Mouse (Mus musculus) forebrain, embryonic 14.5 days (tissue): Measurements from ENCODE around the gene Gbx1. TPM values are rescaled to one million over a fixed set of nuclear protein-coding genes. Genes with fewer than 3 reads are reported as not detected.

Experiments
- ATAC-seq: fragments of 200-750 bp; cut with Nextera tagmentation; 2 replicates; pipeline ENCODE4 v1.8.0; 2017; ENCODE audit warnings: mild to moderate bottlenecking, moderate library complexity
- DNase-seq: peaks from one replicate; pipeline ENCODE4 v3.0.0-alpha.2; 2015; ENCODE audit warnings: low spot score
- H3K27ac ChIP-seq: fragments of 300-500 bp; sonication (generic); 2 replicates; pipeline ENCODE4 v1.5.1; 2014; ENCODE audit warnings: low read depth, mild to moderate bottlenecking, control low read depth, low read length, moderate library complexity
- H3K27me3 ChIP-seq: fragments of 300-500 bp; sonication (generic); replicated peaks from 2 replicates; pipeline ENCODE4 v1.6.1; 2014; ENCODE audit warnings: low read length, control low read depth, mixed read lengths; ENCODE audit not compliant: control insufficient read depth, insufficient read depth
- H3K36me3 ChIP-seq: fragments of 300-500 bp; sonication (generic); 2 replicates; pipeline ENCODE4 v1.6.1; 2014; ENCODE audit warnings: low read length, control low read depth; ENCODE audit not compliant: control insufficient read depth, insufficient read depth
- H3K4me1 ChIP-seq: fragments of 300-500 bp; sonication (generic); 2 replicates; pipeline ENCODE4 v1.6.1; 2014; ENCODE audit warnings: antibody characterized with exemption, low read length, control low read depth; ENCODE audit not compliant: control insufficient read depth, insufficient read depth
- H3K4me2 ChIP-seq: fragments of 300-500 bp; sonication (generic); 2 replicates; pipeline ENCODE4 v1.6.1; 2014; ENCODE audit warnings: mild to moderate bottlenecking, control low read depth, low read length
- H3K4me3 ChIP-seq: fragments of 300-500 bp; sonication (generic); 2 replicates; pipeline ENCODE4 v1.5.1; 2014; ENCODE audit warnings: low read depth, low read length, control low read depth
- H3K9ac ChIP-seq: fragments of 300-500 bp; sonication (generic); 2 replicates; pipeline ENCODE4 v1.6.1; 2014; ENCODE audit warnings: mild to moderate bottlenecking, low read length, control low read depth, moderate library complexity
- H3K9me3 ChIP-seq: fragments of 300-500 bp; sonication (generic); replicated peaks from 2 replicates; pipeline ENCODE4 v1.6.1; 2016; ENCODE audit warnings: low read length, control low read depth, mixed read lengths; ENCODE audit not compliant: control insufficient read depth
- WGBS: fragments of 180-500 bp; shearing (Covaris S2); extraction: QIAGEN DNeasy Blood & Tissue Kit; methylation state at CpG from one replicate; pipeline ENCODE4 v1.1.7; 2014; 5-methylcytosine and 5-hydroxymethylcytosine counted together
- polyA plus RNA-seq: library from polyadenylated mRNA; unstranded; fragments of >200 nt; fragmentation: Nextera tagmentation; extraction: Ambion mirVana; gene quantifications from 2 replicates; pipeline ENCODE4 v1.2.1, GENCODE M21; 2014

Gbx1 gene
- polyA plus RNA-seq, 1 experiment from 2014 or later: 0.51 TPM

DNA sequence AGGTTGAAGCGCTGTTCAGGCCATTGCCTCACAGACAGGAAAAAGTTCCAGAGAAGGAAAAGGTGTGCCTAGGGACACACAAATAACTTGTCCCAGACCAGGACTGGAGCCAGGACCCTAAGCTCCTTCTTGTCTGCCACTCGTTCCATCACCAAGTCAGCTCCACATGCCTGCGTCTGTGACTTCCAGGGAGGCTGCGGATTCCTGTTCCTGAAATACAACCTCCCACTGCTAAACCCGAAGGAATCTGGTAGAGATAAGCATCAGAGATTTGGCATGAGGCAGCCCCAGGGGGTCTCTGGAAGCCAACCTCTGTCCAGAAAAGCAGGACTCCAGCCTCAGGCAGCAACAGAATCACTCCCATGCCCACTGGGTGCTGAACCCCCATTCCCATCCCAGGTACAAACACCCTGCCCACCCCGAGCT, 14.2 kb upstream of the Gbx1 start:
- no peaks in the 10 kb centered on the region for H3K9me3 ChIP-seq
- DNase-seq: no peak
- no peak overlapping the region for H3K4me3 ChIP-seq
- H3K27me3 ChIP-seq: no peaks in the 10 kb centered on the region
- no peak overlapping the region for H3K4me2 ChIP-seq
- WGBS: 39% methylated on average over 6 of the region's 6 CpGs
- H3K27ac ChIP-seq: no peak overlapping the region
- no peaks in the 10 kb centered on the region for H3K36me3 ChIP-seq
- no peak for ATAC-seq
- H3K4me1 ChIP-seq: peaks cover 4% of the 10 kb centered on the region; the same call in 1 of the 2 replicates
- H3K9ac ChIP-seq: no peak overlapping the region

DNA sequence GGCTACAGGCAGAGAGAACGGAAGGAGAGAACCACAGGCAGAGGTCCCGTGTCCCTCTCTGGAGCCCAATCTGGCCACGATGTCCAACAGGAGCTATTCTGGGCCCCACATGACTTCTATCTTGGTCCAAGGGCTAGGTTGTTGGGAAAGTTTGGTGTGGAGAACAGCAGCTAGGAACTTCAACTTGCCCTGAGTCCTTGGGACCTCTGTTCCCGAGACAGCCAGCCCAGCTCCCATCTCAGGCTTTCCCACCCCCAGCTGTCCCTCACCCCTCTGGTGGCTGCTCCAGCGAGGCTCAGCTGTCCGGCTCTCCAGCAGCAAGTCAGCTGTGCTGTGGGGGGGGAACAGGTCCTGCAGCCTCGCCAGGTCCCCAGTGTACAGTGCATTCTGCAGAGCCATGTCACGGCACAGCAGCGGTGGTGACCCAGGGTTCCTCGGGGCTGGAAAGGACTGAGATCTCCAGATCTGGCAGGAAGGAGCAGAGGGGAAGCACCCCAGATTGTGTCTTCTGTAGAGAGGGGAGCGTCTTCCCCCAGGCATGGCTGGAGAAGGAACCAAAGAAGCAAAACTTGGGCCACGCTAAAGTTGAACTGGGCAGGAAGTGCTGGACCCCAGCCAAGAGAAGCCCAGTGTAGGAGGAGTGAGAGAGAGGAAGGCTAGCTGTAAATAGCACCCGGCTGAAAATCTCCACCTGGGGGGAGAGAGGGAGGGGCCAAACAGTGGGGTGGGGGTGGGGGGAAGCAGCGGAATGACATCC, 13.6 kb upstream of the Gbx1 start, which contains the start of gene Asb10:
Asb10 (minus strand) TSS at position 592 of the 757 bp plus-strand sequence.
- no peaks in the 10 kb centered on the region for H3K27me3 ChIP-seq
- ATAC-seq (no peak), DNase-seq (no peak)
- H3K4me2 ChIP-seq: no peak within 1 kb of the TSS
- H3K9ac ChIP-seq: no peak within 1 kb of the TSS
- 53% methylated on average over 14 of the region's 14 CpGs for WGBS
- H3K9me3 ChIP-seq: no peaks in the 10 kb centered on the region
- no peaks in the 10 kb centered on the region for H3K36me3 ChIP-seq
- H3K4me1 ChIP-seq: peaks cover 4% of the 10 kb centered on the region; the same call in 1 of the 2 replicates
- H3K27ac ChIP-seq: no peak within 1 kb of the TSS
- no peak within 1 kb of the TSS for H3K4me3 ChIP-seq

DNA sequence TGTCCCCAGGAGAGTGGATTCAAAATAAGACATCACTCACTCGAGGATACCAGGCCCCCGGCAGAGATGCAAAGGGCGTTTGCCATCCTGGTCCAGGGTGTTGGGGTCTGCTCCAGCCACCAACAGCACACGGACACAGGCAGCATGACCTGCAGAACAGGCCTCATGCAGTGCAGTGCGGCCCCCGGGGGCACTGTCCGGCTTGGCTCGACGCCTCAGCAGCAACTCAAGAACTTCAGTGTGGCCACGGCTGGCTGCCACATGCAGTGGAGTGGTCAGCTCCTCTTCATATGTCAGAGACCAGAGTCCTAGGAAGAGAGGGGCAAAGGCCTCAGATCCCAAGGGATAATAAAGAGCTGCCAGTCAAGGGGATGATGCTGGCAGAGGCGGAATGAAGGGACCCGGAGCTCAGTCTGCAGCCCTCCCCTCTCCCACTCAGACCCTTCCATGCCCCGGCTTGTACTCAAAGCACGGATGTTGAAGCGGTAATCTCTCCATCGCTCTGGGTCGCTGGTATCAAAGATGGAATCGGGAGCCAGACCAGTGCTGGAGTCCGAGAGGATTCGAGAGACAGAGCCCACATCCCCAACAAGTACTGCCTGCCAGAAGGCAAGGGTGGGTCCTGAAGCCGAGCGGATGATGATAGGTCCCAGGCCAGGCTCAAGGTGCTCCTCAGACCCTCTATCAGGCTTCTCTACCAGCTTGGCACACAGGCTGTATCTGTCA, 12.7 kb upstream of the Gbx1 start:
- Histone ChIP-seq H3K27ac (no peak overlapping the region), H3K9me3 (no peaks in the 10 kb centered on the region), H3K4me1 (peaks cover 4% of the 10 kb centered on the region; the same call in 1 of the 2 replicates), H3K4me2 (no peak overlapping the region), H3K9ac (no peak overlapping the region), H3K36me3 (no peaks in the 10 kb centered on the region), H3K27me3 (no peaks in the 10 kb centered on the region), H3K4me3 (no peak overlapping the region)
- DNase-seq (no peak), ATAC-seq (no peak)
- 83% methylated on average over 22 of the region's 22 CpGs for WGBS

DNA sequence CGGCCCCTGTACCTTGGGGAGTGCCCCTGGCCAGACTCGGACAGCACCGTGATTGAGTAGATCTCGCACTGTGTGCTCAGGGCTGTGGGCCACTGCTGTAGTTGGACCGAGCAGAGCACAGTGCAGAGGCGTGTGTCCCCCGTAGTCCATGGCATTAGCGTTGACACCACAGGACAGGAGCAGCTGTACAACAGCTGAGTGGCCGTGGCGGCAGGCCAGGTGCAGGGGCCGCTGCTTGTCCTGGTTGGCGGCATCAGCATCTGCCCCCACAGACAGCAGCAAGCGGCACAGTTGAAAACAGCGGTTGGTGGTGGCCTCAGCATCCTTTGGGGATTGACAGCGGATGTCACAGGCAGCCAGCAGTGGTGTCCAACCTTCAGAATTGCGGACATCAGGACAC, 10.6 kb upstream of the Gbx1 start:
- WGBS: 68% methylated on average over 16 of the region's 16 CpGs
- Histone ChIP-seq H3K27me3 (no peaks in the 10 kb centered on the region; the same call in 1 of the 2 replicates), H3K4me2 (no peak overlapping the region), H3K4me3 (no peak overlapping the region), H3K9ac (no peak overlapping the region), H3K4me1 (peaks cover 4% of the 10 kb centered on the region; the same call in 1 of the 2 replicates), H3K9me3 (no peaks in the 10 kb centered on the region), H3K36me3 (no peaks in the 10 kb centered on the region), H3K27ac (no peak overlapping the region)
- no peak for ATAC-seq
- DNase-seq: no peak

DNA sequence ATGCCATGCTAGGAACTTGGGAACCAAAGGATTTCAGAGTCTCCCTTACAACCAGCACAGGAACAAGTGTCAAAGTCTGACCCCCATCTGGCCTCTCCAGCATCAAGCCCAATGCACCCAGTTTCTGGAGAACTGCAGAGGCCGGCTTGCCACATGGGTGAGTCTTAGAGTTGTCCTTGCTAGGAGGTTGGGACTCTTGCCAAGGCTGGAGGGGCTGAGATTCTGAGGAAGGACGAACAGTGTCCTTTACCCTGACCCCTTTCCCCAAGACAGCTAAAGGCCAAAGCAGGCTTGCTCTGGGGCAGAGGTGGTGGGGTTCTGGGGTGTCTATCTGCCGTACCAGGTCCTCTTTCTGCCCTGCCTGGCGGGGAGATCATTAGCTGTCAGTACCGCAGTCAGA, 9.5 kb upstream of the Gbx1 start:
- Histone ChIP-seq H3K4me1 (peaks cover 4% of the 10 kb centered on the region; the same call in 1 of the 2 replicates), H3K36me3 (no peaks in the 10 kb centered on the region), H3K27me3 (no peaks in the 10 kb centered on the region; the same call in none of the 2 replicates), H3K4me2 (no peak overlapping the region), H3K4me3 (no peak overlapping the region), H3K9ac (no peak overlapping the region), H3K27ac (no peak overlapping the region), H3K9me3 (no peaks in the 10 kb centered on the region)
- WGBS: 51% methylated on average over 5 of the region's 5 CpGs
- ATAC-seq: no peak
- DNase-seq: no peak

DNA sequence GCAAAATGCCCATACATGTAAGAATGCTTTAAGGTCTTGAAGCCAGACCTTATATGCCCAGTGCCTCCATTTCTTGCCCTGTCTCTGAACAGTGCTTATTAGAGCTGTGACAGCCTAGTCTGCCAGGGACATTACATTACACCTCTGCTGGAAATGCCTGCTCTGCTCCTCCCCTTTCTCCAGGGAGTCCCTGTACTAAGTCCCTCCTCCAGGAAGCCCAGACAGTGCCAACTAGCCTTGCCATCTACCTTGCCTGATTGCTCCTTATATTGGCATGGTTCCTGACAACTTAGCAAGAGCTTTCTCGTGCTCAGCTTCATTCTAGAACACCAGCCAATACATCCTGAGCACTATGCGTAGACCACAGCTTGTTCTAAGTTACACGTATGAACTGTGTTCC, 8.7 kb upstream of the Gbx1 start:
- peaks cover under 1% of the 10 kb centered on the region for H3K27me3 ChIP-seq
- no peaks in the 10 kb centered on the region for H3K36me3 ChIP-seq
- no peaks in the 10 kb centered on the region for H3K9me3 ChIP-seq
- no peak overlapping the region for H3K4me3 ChIP-seq
- ATAC-seq: no peak
- H3K4me2 ChIP-seq: no peak overlapping the region
- peaks cover 4% of the 10 kb centered on the region; the same call in 1 of the 2 replicates for H3K4me1 ChIP-seq
- no peak overlapping the region for H3K27ac ChIP-seq
- DNase-seq: no peak
- WGBS: 62% methylated on average over 3 of the region's 3 CpGs
- no peak overlapping the region for H3K9ac ChIP-seq

DNA sequence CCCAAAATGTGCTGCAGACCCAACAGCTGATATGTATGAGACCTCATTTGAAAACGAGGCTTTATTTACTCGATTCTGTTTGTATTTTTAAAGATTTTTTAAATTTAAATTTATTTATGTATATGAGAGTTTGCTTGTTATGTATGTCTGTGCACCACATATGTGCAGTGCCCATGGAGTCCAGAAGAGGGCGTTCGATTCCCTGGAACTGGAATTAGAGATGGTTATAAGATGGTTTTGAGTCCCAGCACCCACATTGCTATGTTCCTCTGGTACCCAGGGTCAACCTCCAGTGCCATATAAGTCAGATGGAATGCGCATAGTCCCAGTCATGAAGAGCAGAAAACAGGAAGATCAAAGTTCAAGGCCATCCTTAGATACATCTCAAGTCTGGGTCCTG, 7.3 kb upstream of the Gbx1 start:
- 56% methylated on average over 5 of the region's 5 CpGs for WGBS

DNA sequence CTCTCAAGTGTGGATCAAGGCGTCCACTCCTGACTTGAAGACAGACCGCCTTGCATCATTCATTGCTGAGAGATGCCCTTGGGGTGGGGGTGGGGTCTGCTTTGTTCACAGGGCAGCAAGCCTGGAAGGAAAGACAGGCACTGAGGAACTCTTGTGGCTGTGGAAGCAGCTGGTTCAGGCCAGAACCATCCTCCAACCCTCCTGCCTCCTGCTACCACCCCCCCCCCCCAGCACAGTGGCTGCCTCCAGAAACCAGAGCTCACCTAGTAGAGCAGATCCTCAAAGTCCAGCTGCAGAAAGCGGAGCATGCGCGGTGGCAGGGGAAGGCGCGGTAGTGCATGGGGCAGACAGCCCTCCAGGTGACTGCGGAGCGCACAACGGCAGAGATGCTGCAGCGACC, 6.4 kb upstream of the Gbx1 start:
- DNase-seq: no peak
- 61% methylated on average over 11 of the region's 11 CpGs for WGBS

More for the DNA sequence above, 7.3 kb upstream of the Gbx1 start:
- no peak for ATAC-seq
- Histone ChIP-seq H3K27me3 (peaks cover 9% of the 10 kb centered on the region), H3K4me3 (no peak overlapping the region), H3K4me2 (no peak overlapping the region), H3K4me1 (peaks cover 4% of the 10 kb centered on the region; the same call in 1 of the 2 replicates), H3K27ac (no peak overlapping the region), H3K36me3 (no peaks in the 10 kb centered on the region), H3K9me3 (no peaks in the 10 kb centered on the region), H3K9ac (no peak overlapping the region)
- DNase-seq: no peak

More for the DNA sequence above, 6.4 kb upstream of the Gbx1 start:
- Histone ChIP-seq H3K9ac (no peak overlapping the region), H3K4me1 (peaks cover 4% of the 10 kb centered on the region; the same call in 1 of the 2 replicates), H3K27me3 (peaks cover 17% of the 10 kb centered on the region), H3K4me3 (no peak overlapping the region), H3K9me3 (no peaks in the 10 kb centered on the region), H3K4me2 (no peak overlapping the region), H3K27ac (no peak overlapping the region), H3K36me3 (no peaks in the 10 kb centered on the region)
- ATAC-seq: no peak
